Mouse (Mus musculus) ES-E14 (cell line): ENCODE measurements around the gene Rnf151. TPM values are rescaled to one million over a fixed set of nuclear protein-coding genes. Genes with fewer than 3 reads are reported as not detected.

Experiments used
- DNase-seq: peaks from one replicate; pipeline ENCODE4 v3.0.0-alpha.2; 2013; ENCODE audit warnings: low read depth, low spot score
- H3K27ac ChIP-seq: 2 replicates; pipeline ENCODE4 v1.5.1; 2012; ENCODE audit warnings: low read depth, mild to moderate bottlenecking, low read length, moderate library complexity, mixed read lengths; ENCODE audit not compliant: poor library complexity, insufficient read depth, severe bottlenecking
- H3K36me3 ChIP-seq: 2 replicates; pipeline ENCODE4 v1.6.1; 2012; ENCODE audit warnings: mild to moderate bottlenecking, low read length, moderate library complexity, mixed read lengths; ENCODE audit not compliant: control insufficient read depth, poor library complexity, insufficient read depth, severe bottlenecking
- H3K4me1 ChIP-seq, 2 experiments: fragments of 150-350 bp in 1 of 2; sonication (generic) in 1 of 2; 2 replicates each; pipeline ENCODE4 v1.6.1; 2012; ENCODE audit warnings: low read length in 2 of 2, mild to moderate bottlenecking in 1 of 2, mixed read lengths in 1 of 2; ENCODE audit not compliant: control insufficient read depth in 2 of 2, insufficient read depth in 2 of 2, poor library complexity in 1 of 2
- H3K4me3 ChIP-seq, 2 experiments: fragments of 150-350 bp in 1 of 2; sonication (generic) in 1 of 2; 2 replicates each; pipeline ENCODE4 v1.5.1; 2012; ENCODE audit warnings: low read length in 2 of 2, low read depth in 1 of 2, mild to moderate bottlenecking in 1 of 2, mixed read lengths in 1 of 2; ENCODE audit not compliant: insufficient read depth in 1 of 2, poor library complexity in 1 of 2, severe bottlenecking in 1 of 2
- H3K9ac ChIP-seq: 2 replicates; pipeline ENCODE4 v1.6.1; 2012; ENCODE audit warnings: low read depth, mild to moderate bottlenecking, low read length, mixed read lengths; ENCODE audit not compliant: poor library complexity, insufficient read depth, severe bottlenecking
- H3K9me3 ChIP-seq: fragments of 150-350 bp; sonication (generic); 2 replicates; pipeline ENCODE4 v1.6.1; 2012; ENCODE audit warnings: low read depth, mild to moderate bottlenecking, low read length; ENCODE audit not compliant: control insufficient read depth, insufficient read depth
- CHD2 ChIP-seq: IDR thresholded peaks from 2 replicates; pipeline ENCODE4 v1.6.1; 2014; ENCODE audit warnings: mild to moderate bottlenecking, low read depth, low read length, inconsistent platforms
- HCFC1 ChIP-seq: IDR thresholded peaks from 2 replicates; pipeline ENCODE4 v1.6.1; 2012; ENCODE audit warnings: low read length, inconsistent platforms, borderline replicate concordance; ENCODE audit not compliant: insufficient read depth
- MAFK ChIP-seq: IDR thresholded peaks from 2 replicates; pipeline ENCODE4 v1.6.1; 2014; ENCODE audit warnings: mild to moderate bottlenecking, low read depth, low read length, inconsistent platforms; ENCODE audit not compliant: insufficient read depth
- ZC3H11A ChIP-seq: IDR thresholded peaks from 2 replicates; pipeline ENCODE4 v1.6.1; 2012; ENCODE audit warnings: low read depth, mild to moderate bottlenecking, inconsistent platforms, low read length, borderline replicate concordance
- ZNF384 ChIP-seq: IDR thresholded peaks from 2 replicates; pipeline ENCODE4 v1.6.1; 2012; ENCODE audit warnings: low read depth, low read length, inconsistent platforms
- in situ Hi-C, 2 experiments: fragments of 600-800 bp; cut with MboI; formaldehyde crosslinking; loops; one replicate each; pipeline ENCODE4 v1.15.1; 2025; ENCODE audit warnings: low sequenced_read_pairs in 2 of 2, inconsistent platforms in 1 of 2; ENCODE audit not compliant: unreplicated experiment in 2 of 2
- total RNA-seq: library from RNA; depleted of rRNA; stranded (reverse); fragments of 300-350 nt; gene quantifications from 2 replicates; pipeline ENCODE4 v1.2.3, GENCODE M21; 2012

Rnf151 gene
- total RNA-seq, 1 experiment = 0.71 TPM

DNA sequence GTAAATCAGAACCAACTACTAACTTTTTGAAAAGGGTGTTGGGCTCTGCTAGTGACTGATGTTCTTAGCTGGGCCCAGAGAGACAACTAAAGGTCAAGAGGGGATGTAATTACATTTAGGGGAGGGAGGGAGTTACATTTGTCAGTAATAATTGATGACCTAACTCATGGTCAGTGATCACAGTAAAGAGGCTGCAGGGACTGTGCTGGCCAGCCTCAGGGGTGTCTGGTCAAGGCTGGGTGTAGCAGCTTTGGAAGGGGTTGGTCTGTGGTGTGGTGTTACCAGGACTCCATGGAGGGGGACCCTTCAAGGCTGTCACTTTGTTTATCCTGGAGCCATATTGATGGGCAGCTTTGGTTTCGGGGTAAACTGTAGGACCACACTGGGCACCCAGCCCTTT, 39.5 kb upstream of the Rnf151 start:
- Histone ChIP-seq H3K36me3 (no peaks in the 10 kb centered on the region), H3K4me3 (no peak overlapping the region), H3K27ac (no peak overlapping the region), H3K9ac (no peak overlapping the region), H3K4me1 (peaks cover 2 to 11% of the 10 kb centered on the region in 2 experiments; a peak in 3 of 4 replicates), H3K9me3 (no peaks in the 10 kb centered on the region)
- in situ Hi-C loops = no loop called here
- no peak for DNase-seq
- no peak for TF ChIP-seq ZC3H11A
- TF ChIP-seq HCFC1 = no peak
- TF ChIP-seq ZNF384 = no peak
- no peak for TF ChIP-seq CHD2
- no peak for TF ChIP-seq MAFK

DNA sequence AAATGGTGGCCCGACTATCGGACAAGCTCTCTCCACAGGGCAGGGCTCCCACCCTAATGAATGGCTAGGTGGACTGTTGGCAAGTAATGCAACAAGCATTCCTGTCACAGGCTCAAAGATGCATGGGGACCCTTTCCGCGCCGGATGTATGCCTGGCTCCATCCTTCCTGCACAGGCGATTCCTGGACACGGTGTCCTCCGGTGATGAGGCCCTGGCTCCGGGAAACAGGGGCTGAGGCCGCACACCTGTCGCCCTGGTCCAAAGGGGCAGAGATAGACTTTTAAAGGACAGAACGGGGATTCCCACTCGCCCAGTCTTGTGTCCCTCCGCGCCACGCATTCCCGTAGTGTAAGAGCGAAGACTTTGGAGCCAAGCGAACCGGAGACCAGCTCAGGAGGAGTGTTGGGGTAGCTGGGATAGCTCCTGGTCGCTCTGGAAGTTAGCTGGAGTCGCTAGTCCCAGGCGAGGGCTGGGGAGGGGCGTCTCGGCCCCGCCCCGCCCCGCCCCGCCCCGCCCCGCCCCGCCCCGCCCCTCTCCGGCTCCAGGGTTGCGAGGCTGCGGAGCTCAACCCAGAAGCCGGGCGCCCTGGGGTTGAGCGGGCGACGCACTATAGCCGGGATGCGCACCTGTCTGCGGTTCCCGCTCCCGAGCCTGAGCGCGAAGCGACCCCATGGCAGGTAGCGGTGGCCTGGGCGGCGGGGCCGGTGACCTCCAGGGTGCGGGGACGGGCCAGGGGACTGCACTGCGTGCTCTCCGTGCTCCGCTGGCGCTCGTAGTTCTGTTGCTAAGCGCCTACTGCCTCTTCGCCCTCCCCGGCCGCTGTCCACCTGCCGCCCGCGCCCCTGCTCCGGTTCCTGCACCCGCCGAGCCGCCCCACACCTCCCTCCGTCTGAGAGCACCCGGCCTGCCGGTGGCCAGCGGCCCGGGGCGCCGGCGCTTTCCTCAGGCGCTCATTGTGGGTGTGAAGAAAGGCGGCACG, 34.8 kb upstream of the Rnf151 start, which contains the start of gene Hs3st6:
Hs3st6 (plus strand) TSS at position 574 of the 980 bp plus-strand sequence.
- no peak for DNase-seq
- TF ChIP-seq CHD2 (no peak), HCFC1 (no peak), ZC3H11A (no peak), MAFK (no peak), ZNF384 (no peak)
- peaks cover 2 to 11% of the 10 kb centered on the region in 2 experiments; a peak in 3 of 4 replicates for H3K4me1 ChIP-seq
- H3K4me3 ChIP-seq = peak within 1 kb of the TSS; percentile 73 to 86
- no peak within 1 kb of the TSS for H3K27ac ChIP-seq
- no peaks in the 10 kb centered on the region for H3K36me3 ChIP-seq
- no peaks in the 10 kb centered on the region for H3K9me3 ChIP-seq
- in situ Hi-C loops = no loop called here
- H3K9ac ChIP-seq = peak within 1 kb of the TSS; percentile 58

DNA sequence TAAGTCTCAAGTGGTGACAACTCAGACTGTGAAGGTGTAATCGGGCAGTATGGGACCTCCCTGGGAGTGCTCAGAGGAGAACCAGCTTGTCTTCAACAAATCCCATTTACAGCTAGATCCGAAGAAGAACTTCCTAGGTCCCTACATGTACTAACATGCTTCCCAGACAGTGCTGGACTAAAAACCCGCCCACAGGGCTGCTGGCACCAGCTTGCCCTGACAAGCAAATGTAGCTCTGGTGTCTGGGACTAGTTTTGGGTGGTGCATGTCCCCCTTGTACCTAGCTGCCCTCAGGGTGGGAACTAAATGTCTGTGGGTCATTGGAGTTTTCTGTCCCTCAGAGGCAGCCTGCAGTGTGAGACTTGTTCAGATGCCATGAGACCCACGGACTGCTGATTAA, 33.7 kb upstream of the Rnf151 start:
- no peaks in the 10 kb centered on the region for H3K9me3 ChIP-seq
- H3K4me3 ChIP-seq = no peak overlapping the region
- peaks cover 2 to 14% of the 10 kb centered on the region in 2 experiments; a peak in 3 of 4 replicates for H3K4me1 ChIP-seq
- H3K9ac ChIP-seq = no peak overlapping the region
- in situ Hi-C loops = no loop called here
- TF ChIP-seq MAFK (no peak), ZC3H11A (no peak)
- no peak for DNase-seq
- no peak overlapping the region for H3K27ac ChIP-seq
- no peaks in the 10 kb centered on the region for H3K36me3 ChIP-seq

DNA sequence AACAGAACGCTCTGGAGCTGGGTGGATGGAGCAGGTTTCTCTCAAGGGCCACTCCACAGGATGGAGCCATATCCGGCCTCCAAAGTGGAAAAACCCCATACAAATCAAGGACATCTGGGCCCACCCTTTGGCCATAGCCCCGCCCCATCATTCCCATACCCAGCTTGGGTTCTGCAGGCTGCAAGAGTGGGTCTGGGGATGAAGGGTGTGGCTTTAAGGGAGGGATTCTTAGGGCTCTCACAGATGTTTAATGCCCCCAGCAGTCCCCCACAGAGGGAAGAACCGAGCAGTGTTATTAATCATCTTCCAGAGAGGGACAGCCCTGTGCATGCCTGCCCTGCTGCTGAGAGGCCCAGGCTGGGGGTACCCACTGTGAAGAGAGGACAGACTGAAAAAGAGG, 29.1 kb upstream of the Rnf151 start:
- Histone ChIP-seq H3K36me3 (no peaks in the 10 kb centered on the region), H3K4me1 (peaks cover 0 to 5% of the 10 kb centered on the region in 2 experiments; a peak in 1 of 4 replicates), H3K4me3 (no peak overlapping the region), H3K9ac (no peak overlapping the region), H3K27ac (no peak overlapping the region), H3K9me3 (no peaks in the 10 kb centered on the region)
- in situ Hi-C loops = no loop called here
- no peak for DNase-seq
- TF ChIP-seq HCFC1 (no peak), ZNF384 (no peak), MAFK (no peak)
